Mouse (Mus musculus) spleen, adult 2 months (tissue): ENCODE results near the gene Clybl. TPM values are rescaled to one million over a fixed set of nuclear protein-coding genes. Genes with fewer than 3 reads are reported as not detected.

Source experiments
- DNase-seq, 2 experiments: peaks; one replicate each; pipeline versions ENCODE4 v3.0.0 to v3.0.0-alpha.2; 2012 to 2021; ENCODE audit warnings: low spot score in 2 of 2, low read depth in 1 of 2
- H3K27ac ChIP-seq: fragments of 200-500 bp; 2 replicates; pipeline ENCODE4 v1.5.1; 2012; ENCODE audit warnings: low read length, inconsistent platforms; ENCODE audit not compliant: insufficient read depth
- H3K27me3 ChIP-seq: fragments of 200-500 bp; 2 replicates; pipeline ENCODE4 v1.6.1; 2012; ENCODE audit warnings: mild to moderate bottlenecking, moderate library complexity, low read length, inconsistent platforms; ENCODE audit not compliant: control insufficient read depth, insufficient read depth
- H3K36me3 ChIP-seq: fragments of 200-500 bp; 2 replicates; pipeline ENCODE4 v1.6.1; 2012; ENCODE audit warnings: mild to moderate bottlenecking, low read length, inconsistent platforms; ENCODE audit not compliant: control insufficient read depth, insufficient read depth
- H3K4me1 ChIP-seq: fragments of 200-500 bp; 2 replicates; pipeline ENCODE4 v1.6.1; 2011; ENCODE audit warnings: inconsistent platforms; ENCODE audit not compliant: control insufficient read depth, insufficient read depth, insufficient read length
- H3K4me3 ChIP-seq: fragments of 200-500 bp; 2 replicates; pipeline ENCODE4 v1.5.1; 2011; ENCODE audit warnings: mild to moderate bottlenecking, inconsistent platforms; ENCODE audit not compliant: insufficient read depth, insufficient read length; ENCODE audit errors: extremely low read depth
- CTCF ChIP-seq: fragments of 200-500 bp; IDR thresholded peaks from 2 replicates; pipeline ENCODE4 v1.5.1; 2011; ENCODE audit warnings: mild to moderate bottlenecking, inconsistent platforms; ENCODE audit not compliant: insufficient read depth, insufficient read length, insufficient replicate concordance; ENCODE audit errors: extremely low read depth
- POLR2A ChIP-seq: fragments of 200-500 bp; IDR thresholded peaks from 2 replicates; pipeline ENCODE4 v1.6.1; 2011; ENCODE audit warnings: low read depth, low read length, inconsistent platforms
- WGBS: fragments of 180-500 bp; shearing (Covaris S2); methylation state at CpG from one replicate; pipeline ENCODE4 v1.1.7; 2018; 5-methylcytosine and 5-hydroxymethylcytosine counted together
- polyA plus RNA-seq: library from polyadenylated mRNA; depleted of rRNA; stranded (reverse); fragments of >200 nt; gene quantifications from 2 replicates; pipeline ENCODE4 v1.2.3, GENCODE M21; 2012; rRNA removed

The Clybl gene
- 2.1 TPM in 2 replicates for polyA plus RNA-seq

DNA sequence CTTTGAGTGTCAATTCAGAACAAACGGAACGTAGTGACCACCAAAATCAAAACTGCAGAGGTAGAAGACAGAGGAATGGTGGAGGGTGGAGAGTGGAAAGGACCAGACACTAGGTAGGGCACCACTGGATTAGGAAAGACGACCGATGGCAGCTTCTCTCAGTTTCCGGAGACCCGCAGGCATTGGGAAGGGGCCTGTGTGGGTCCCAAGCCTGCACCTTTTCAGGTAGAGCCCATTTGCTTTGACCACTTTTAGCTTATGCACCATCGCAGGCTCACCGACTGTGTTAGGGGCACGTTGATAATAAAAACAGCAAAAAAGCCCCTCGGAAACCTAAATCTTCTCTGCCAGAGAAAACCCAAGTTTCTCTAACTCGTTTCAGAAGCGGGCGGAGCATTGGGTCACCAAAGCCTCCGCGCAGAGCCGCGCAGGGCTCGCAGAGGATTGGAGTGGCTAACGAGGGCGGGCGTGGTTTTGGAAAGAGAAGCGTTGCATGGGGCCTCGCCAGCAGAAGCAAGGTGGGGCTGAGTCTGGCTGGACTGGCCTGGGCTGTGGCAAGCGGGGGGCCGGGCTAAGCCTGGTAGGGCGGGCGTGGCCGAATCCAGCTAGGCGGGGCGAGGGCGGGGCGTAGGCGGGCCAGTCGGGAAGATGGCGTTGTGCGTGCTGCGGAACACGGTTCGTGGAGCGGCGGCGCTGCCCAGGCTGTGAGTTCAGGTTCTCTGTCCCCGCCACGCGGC, at the start of gene Clybl:
TSS of gene Clybl (plus strand) at position 627 of the 737 bp plus-strand sequence.
- Histone ChIP-seq H3K4me1 (no peaks in the 10 kb centered on the region), H3K27me3 (no peaks in the 10 kb centered on the region), H3K36me3 (no peaks in the 10 kb centered on the region), H3K4me3 (peak within 1 kb of the TSS; percentile 84), H3K27ac (peak within 1 kb of the TSS; percentile 24; the same call in 1 of the 2 replicates)
- peak; percentile 28 for TF ChIP-seq POLR2A
- TF ChIP-seq CTCF, result no peak
- WGBS, result 8% methylated on average over 45 of the region's 45 CpGs
- DNase-seq, result peak; percentile 54 to 89

DNA sequence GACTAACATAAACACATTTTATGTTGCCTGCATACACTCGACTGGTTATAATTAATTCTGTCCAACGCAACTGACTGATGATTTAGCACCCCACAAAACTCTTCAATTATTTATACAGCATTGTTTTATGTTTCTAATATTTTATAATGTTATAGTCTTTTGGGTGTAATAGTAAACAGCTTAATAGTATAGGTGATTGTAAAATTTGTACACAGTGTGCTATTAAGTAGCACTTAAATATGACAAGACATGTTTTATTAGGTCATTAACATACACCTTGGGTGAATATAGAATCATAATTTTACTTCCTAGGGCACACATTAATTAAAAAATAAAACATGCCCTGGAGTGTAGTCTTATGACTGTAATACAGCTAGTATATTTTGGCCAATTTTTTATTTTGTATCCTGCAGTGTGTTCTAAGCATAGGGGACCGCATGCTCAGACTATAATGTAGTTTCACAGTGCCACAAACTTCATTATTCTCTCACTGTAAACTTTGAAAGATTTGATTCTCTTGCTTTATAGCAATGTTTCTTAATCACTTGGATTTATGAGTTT, 45.1 kb upstream of the Clybl start:
- Histone ChIP-seq H3K27ac (no peak overlapping the region), H3K36me3 (peaks cover 32% of the 10 kb centered on the region), H3K4me3 (no peak overlapping the region), H3K27me3 (no peaks in the 10 kb centered on the region), H3K4me1 (no peaks in the 10 kb centered on the region)
- 94% methylated on average over 3 of the region's 3 CpGs for WGBS
- TF ChIP-seq CTCF (no peak), POLR2A (no peak)
- DNase-seq, result no peak

DNA sequence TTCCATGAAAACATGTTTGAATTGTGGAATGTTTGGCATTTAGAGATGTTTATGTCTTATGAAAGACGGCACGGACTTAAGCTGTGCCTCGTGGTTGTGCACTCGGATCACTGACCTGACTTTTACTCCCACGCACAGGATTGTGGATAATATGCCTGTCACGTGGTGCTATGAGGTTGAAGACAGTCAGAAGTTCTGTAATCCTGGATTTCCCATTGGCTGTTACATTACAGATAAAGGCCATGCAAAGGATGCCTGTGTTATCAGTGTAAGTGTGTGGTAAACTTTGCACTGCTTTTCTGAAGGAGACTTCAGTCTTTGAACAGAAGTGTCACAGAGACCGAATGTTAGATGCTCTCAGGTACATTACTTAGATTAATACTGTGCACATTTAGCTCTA, 44.3 kb upstream of the Clybl start:
- H3K4me1 ChIP-seq, result no peaks in the 10 kb centered on the region
- no peak overlapping the region for H3K27ac ChIP-seq
- DNase-seq, result no peak
- TF ChIP-seq CTCF (no peak), POLR2A (no peak)
- peaks cover 35% of the 10 kb centered on the region for H3K36me3 ChIP-seq
- H3K4me3 ChIP-seq, result no peak overlapping the region
- H3K27me3 ChIP-seq, result no peaks in the 10 kb centered on the region
- 90% methylated on average over 7 of the region's 7 CpGs for WGBS

DNA sequence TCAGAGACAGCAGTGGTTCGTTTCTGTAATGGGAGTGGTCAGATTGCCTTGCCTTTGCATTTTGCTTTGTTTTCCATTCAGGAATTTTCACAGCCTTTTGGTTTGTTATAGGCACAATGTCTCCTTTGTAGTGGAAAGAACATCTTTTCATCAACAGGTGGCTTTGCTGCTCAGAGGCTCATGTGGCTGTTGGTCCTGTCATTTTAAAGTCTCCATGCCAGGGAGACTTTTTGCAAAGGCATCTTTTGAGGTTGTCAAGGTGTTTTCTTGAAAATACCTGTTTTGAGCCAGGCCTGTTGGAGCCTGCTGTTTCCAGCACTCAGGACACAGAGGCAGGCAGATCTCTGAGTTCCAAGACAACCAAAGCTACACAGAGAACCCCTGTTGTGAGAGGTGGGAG, 41.4 kb upstream of the Clybl start:
- TF ChIP-seq POLR2A, result no peak
- Histone ChIP-seq H3K36me3 (peaks cover 39% of the 10 kb centered on the region), H3K27me3 (no peaks in the 10 kb centered on the region), H3K4me1 (no peaks in the 10 kb centered on the region), H3K27ac (no peak overlapping the region), H3K4me3 (no peak overlapping the region)
- DNase-seq, result no peak
- WGBS, result 46% methylated on average over 1 of the region's 1 CpGs

DNA sequence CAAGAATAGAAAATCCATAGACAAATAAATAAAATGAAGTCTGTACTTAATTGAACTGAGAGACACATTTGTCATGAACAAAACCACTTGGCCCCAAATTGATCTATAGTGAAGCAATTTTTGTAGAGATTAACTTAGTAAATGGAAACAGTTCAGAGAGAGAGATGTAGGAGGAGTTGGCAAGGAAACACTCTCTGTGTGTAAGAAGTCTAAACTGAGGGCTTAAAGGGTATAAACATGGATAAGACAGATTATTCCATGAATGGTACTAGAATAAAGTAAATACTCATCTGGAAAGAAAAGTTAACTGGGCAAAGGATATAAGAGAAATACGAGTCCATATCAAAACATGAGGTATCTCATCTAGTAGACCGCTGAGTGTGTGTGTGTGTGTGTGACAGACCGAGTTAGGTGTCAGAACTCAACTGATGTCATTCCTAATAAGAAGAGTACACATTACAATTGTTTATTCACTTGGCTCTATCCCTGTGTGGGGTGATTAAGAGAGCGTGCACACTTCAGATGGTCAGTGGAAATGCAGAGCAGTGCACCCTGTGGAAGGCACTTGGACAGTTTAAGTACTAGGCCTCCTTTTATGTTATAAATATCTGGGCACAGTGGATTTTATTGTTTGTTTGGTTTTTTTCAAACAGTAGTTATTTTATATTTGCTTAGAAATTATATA, 37.8 kb upstream of the Clybl start:
- H3K4me3 ChIP-seq, result no peak overlapping the region
- TF ChIP-seq CTCF (no peak), POLR2A (no peak)
- no peaks in the 10 kb centered on the region for H3K4me1 ChIP-seq
- 96% methylated on average over 4 of the region's 4 CpGs for WGBS
- DNase-seq, result no peak
- no peaks in the 10 kb centered on the region for H3K27me3 ChIP-seq
- H3K27ac ChIP-seq, result no peak overlapping the region
- H3K36me3 ChIP-seq, result peaks cover 47% of the 10 kb centered on the region

DNA sequence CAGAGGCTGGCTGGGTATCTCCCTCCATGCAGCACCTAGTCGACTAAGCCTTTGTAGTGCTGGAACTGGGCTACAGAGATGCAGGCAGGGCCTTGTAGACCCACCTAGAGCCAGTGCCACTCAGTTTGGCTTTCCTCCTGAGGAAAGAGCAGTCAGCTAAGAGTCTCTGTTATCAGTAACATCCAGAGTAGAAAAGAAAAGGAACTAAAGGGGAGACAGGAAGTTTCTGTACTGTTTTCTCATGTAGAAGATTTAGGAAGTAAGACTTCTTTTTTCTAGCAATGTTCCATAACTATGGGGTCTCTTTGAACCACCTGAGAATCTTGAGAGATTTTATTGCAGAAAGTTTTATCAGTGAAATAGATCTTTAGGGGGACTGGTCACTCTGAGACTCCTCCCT, 36.1 kb upstream of the Clybl start:
- Histone ChIP-seq H3K36me3 (peaks cover 42% of the 10 kb centered on the region), H3K4me3 (no peak overlapping the region), H3K4me1 (no peaks in the 10 kb centered on the region), H3K27me3 (no peaks in the 10 kb centered on the region), H3K27ac (no peak overlapping the region; the same call in 1 of the 2 replicates)
- 3% methylated on average over 1 of the region's 1 CpGs for WGBS
- no peak for DNase-seq
- TF ChIP-seq CTCF, result no peak
- TF ChIP-seq POLR2A, result no peak

DNA sequence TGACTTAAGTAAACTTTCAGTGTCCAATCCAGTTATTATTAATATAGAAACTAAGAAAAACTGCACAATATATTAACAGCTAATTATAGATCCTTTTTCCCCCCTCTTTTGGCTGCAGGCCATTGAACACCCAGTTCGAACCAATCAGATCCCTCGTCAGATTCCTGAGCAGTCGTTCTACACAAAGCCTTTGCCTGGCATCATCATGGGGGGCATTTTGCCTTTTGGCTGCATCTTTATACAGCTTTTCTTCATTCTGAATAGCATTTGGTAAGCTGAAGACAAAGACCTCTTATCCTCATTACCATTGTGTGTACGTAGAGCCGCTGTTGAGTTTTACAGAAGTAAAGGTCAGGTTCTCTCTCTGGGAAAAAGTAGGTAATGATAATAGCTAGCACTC, 30.9 kb upstream of the Clybl start:
- Histone ChIP-seq H3K4me3 (no peak overlapping the region), H3K27ac (no peak overlapping the region), H3K27me3 (no peaks in the 10 kb centered on the region), H3K36me3 (peaks cover 38% of the 10 kb centered on the region), H3K4me1 (no peaks in the 10 kb centered on the region)
- TF ChIP-seq POLR2A (no peak), CTCF (no peak)
- 92% methylated on average over 5 of the region's 5 CpGs for WGBS
- no peak for DNase-seq
